Mouse (Mus musculus) hindbrain, postnatal 0 days (tissue): ENCODE data around the gene Acsl1. TPM values are rescaled to one million over a fixed set of nuclear protein-coding genes. Genes with fewer than 3 reads are reported as not detected.

Experiments
- ATAC-seq: fragments of 200-750 bp; cut with Nextera tagmentation; 2 replicates; pipeline ENCODE4 v1.8.0; 2017; ENCODE audit warnings: mild to moderate bottlenecking, moderate TSS enrichment, moderate library complexity
- DNase-seq: peaks from one replicate; pipeline ENCODE4 v3.0.0-alpha.2; 2015; ENCODE audit warnings: low spot score
- H3K27ac ChIP-seq: fragments of 300-500 bp; sonication (generic); 2 replicates; pipeline ENCODE4 v1.5.1; 2014; ENCODE audit warnings: mild to moderate bottlenecking
- H3K27me3 ChIP-seq: fragments of 300-500 bp; sonication (generic); 2 replicates; pipeline ENCODE4 v1.6.1; 2014; ENCODE audit warnings: low read length, mixed read lengths; ENCODE audit not compliant: insufficient read depth
- H3K36me3 ChIP-seq: fragments of 300-500 bp; sonication (generic); 2 replicates; pipeline ENCODE4 v1.6.1; 2014; ENCODE audit warnings: low read length, mixed read lengths; ENCODE audit not compliant: insufficient read depth
- H3K4me1 ChIP-seq: fragments of 300-500 bp; sonication (generic); 2 replicates; pipeline ENCODE4 v1.6.1; 2014; ENCODE audit warnings: antibody characterized with exemption, low read length, mixed read lengths; ENCODE audit not compliant: insufficient read depth
- H3K4me2 ChIP-seq: fragments of 300-500 bp; sonication (generic); 2 replicates; pipeline ENCODE4 v1.6.1; 2014; ENCODE audit warnings: low read depth, mild to moderate bottlenecking, low read length, moderate library complexity, mixed read lengths
- H3K4me3 ChIP-seq: fragments of 300-500 bp; sonication (generic); 2 replicates; pipeline ENCODE4 v1.5.1; 2014; ENCODE audit warnings: low read length
- H3K9ac ChIP-seq: fragments of 300-500 bp; sonication (generic); replicated peaks from 2 replicates; pipeline ENCODE4 v1.6.1; 2014; ENCODE audit warnings: mild to moderate bottlenecking, low read length, moderate library complexity, mixed read lengths
- H3K9me3 ChIP-seq: fragments of 300-500 bp; sonication (generic); 2 replicates; pipeline ENCODE4 v1.6.1; 2016; ENCODE audit warnings: low read length, mixed read lengths
- CTCF ChIP-seq: IDR thresholded peaks from 2 replicates; pipeline ENCODE4 v1.5.1; 2016; ENCODE audit warnings: antibody characterized with exemption, control low read depth, low read depth
- WGBS: fragments of 180-500 bp; shearing (Covaris S2); extraction: QIAGEN DNeasy Blood & Tissue Kit; methylation state at CpG from one replicate; pipeline ENCODE4 v1.1.7; 2014; 5-methylcytosine and 5-hydroxymethylcytosine counted together
- polyA plus RNA-seq: library from polyadenylated mRNA; unstranded; fragments of >200 nt; fragmentation: Nextera tagmentation; extraction: Ambion mirVana; gene quantifications from 2 replicates; pipeline ENCODE4 v1.2.1, GENCODE M21; 2015
- total RNA-seq: library from RNA; depleted of rRNA; stranded (reverse); fragments of >200 nt; gene quantifications from 2 replicates; pipeline ENCODE4 v1.2.3, GENCODE M21; 2014

Acsl1 gene
- total and polyA plus RNA-seq, 2 experiments from 2014 or later, result 25.6 to 29.0 TPM

- no peak overlapping the region for H3K4me2 ChIP-seq
- H3K4me3 ChIP-seq, result no peak overlapping the region
- WGBS, result 65% methylated on average over 6 of the region's 6 CpGs
- TF ChIP-seq CTCF, result no peak
- DNase-seq, result no peak
- H3K9ac ChIP-seq, result no peak overlapping the region
- H3K9me3 ChIP-seq, result no peaks in the 10 kb centered on the region
- no peak overlapping the region for H3K27ac ChIP-seq
- no peaks in the 10 kb centered on the region for H3K36me3 ChIP-seq
- H3K4me1 ChIP-seq, result peaks cover 7% of the 10 kb centered on the region
- ATAC-seq, result no peak
- no peaks in the 10 kb centered on the region for H3K27me3 ChIP-seq
Measured at GRCm38 (mm10) chr8:46490821-46491220, 20.0 kb downstream of the Acsl1 start.

GRCm38 (mm10) chr8:46493495-46494170 is 22.8 kb downstream of the Acsl1 start:
- Histone ChIP-seq H3K36me3 (no peaks in the 10 kb centered on the region), H3K27ac (no peak overlapping the region), H3K9ac (no peak overlapping the region), H3K4me1 (no peaks in the 10 kb centered on the region), H3K4me3 (no peak overlapping the region), H3K9me3 (no peaks in the 10 kb centered on the region), H3K27me3 (no peaks in the 10 kb centered on the region), H3K4me2 (no peak overlapping the region)
- DNase-seq (no peak), ATAC-seq (no peak)
- no peak for TF ChIP-seq CTCF
- 88% methylated on average over 11 of the region's 11 CpGs for whole genome bisulfite sequencing

- Histone ChIP-seq H3K27ac (no peak overlapping the region), H3K4me1 (no peaks in the 10 kb centered on the region), H3K4me3 (no peak overlapping the region), H3K9ac (no peak overlapping the region), H3K27me3 (no peaks in the 10 kb centered on the region), H3K36me3 (no peaks in the 10 kb centered on the region), H3K9me3 (no peaks in the 10 kb centered on the region), H3K4me2 (no peak overlapping the region)
- no peak for DNase-seq
- TF ChIP-seq CTCF, result no peak
- 82% methylated on average over 6 of the region's 6 CpGs for WGBS
- ATAC-seq, result no peak
Measured at GRCm38 (mm10) chr8:46496852-46497251, 26.0 kb downstream of the Acsl1 start.

GRCm38 (mm10) chr8:46497314-46498011 is 26.6 kb downstream of the Acsl1 start:
- ATAC-seq (no peak), DNase-seq (no peak)
- Histone ChIP-seq H3K4me3 (no peak overlapping the region), H3K9ac (no peak overlapping the region), H3K9me3 (no peaks in the 10 kb centered on the region), H3K27ac (no peak overlapping the region), H3K27me3 (no peaks in the 10 kb centered on the region), H3K36me3 (no peaks in the 10 kb centered on the region), H3K4me2 (no peak overlapping the region), H3K4me1 (no peaks in the 10 kb centered on the region)
- TF ChIP-seq CTCF, result no peak
- WGBS, result 89% methylated on average over 15 of the region's 15 CpGs

- H3K4me1 ChIP-seq, result peaks cover 9% of the 10 kb centered on the region
- H3K27me3 ChIP-seq, result no peaks in the 10 kb centered on the region
- H3K9me3 ChIP-seq, result no peaks in the 10 kb centered on the region
- DNase-seq, result no peak
- 0 out of 2 replicates have a peak overlapping the region, but pooled peaks have one; percentile 8 for H3K4me2 ChIP-seq
- WGBS, result 43% methylated on average over 19 of the region's 19 CpGs
- TF ChIP-seq CTCF, result no peak
- no peak overlapping the region for H3K4me3 ChIP-seq
- H3K9ac ChIP-seq, result no peak overlapping the region
- H3K27ac ChIP-seq, result no peak overlapping the region
- no peaks in the 10 kb centered on the region for H3K36me3 ChIP-seq
- 0 out of 2 replicates have a peak, but pooled peaks have one; percentile 36 for ATAC-seq
Measured at GRCm38 (mm10) chr8:46499376-46500061, 28.7 kb downstream of the Acsl1 start.

- 17% methylated on average over 19 of the region's 19 CpGs for WGBS
- Histone ChIP-seq H3K4me1 (peaks cover 9% of the 10 kb centered on the region), H3K9me3 (no peaks in the 10 kb centered on the region), H3K4me2 (peak overlapping the region; percentile 54), H3K27me3 (no peaks in the 10 kb centered on the region), H3K4me3 (peak overlapping the region; percentile 33), H3K36me3 (no peaks in the 10 kb centered on the region), H3K27ac (no peak overlapping the region), H3K9ac (peak overlapping the region; percentile 53)
- TF ChIP-seq CTCF, result no peak
- DNase-seq (peak; percentile 64), ATAC-seq (peak; percentile 60)
Measured at GRCm38 (mm10) chr8:46502333-46503071, 31.7 kb downstream of the Acsl1 start.
